Mouse (Mus musculus) hindbrain, embryonic 11.5 days (tissue): ENCODE data around the gene Csrp1. TPM values are rescaled to one million over a fixed set of nuclear protein-coding genes. Genes with fewer than 3 reads are reported as not detected.

Source experiments
- ATAC-seq: fragments of 200-750 bp; cut with Nextera tagmentation; 2 replicates; pipeline ENCODE4 v1.8.0; 2017; ENCODE audit warnings: mild to moderate bottlenecking, moderate TSS enrichment, moderate library complexity; ENCODE audit not compliant: low FRiP score
- DNase-seq: peaks from one replicate; pipeline ENCODE4 v3.0.0-alpha.2; 2015; ENCODE audit warnings: low spot score
- H3K27ac ChIP-seq: fragments of 300-500 bp; sonication (generic); 2 replicates; pipeline ENCODE4 v1.5.1; 2014; ENCODE audit warnings: mild to moderate bottlenecking, low read depth, low read length
- H3K27me3 ChIP-seq: fragments of 300-500 bp; sonication (generic); 2 replicates; pipeline ENCODE4 v1.6.1; 2014; ENCODE audit warnings: mild to moderate bottlenecking, low read length, moderate library complexity, mixed read lengths; ENCODE audit not compliant: control insufficient read depth, insufficient read depth
- H3K36me3 ChIP-seq: fragments of 300-500 bp; sonication (generic); 2 replicates; pipeline ENCODE4 v1.6.1; 2014; ENCODE audit warnings: mild to moderate bottlenecking, low read length, moderate library complexity, mixed read lengths; ENCODE audit not compliant: control insufficient read depth, insufficient read depth
- H3K4me1 ChIP-seq: fragments of 300-500 bp; sonication (generic); replicated peaks from 2 replicates; pipeline ENCODE4 v1.6.1; 2014; ENCODE audit warnings: low read length, mixed read lengths; ENCODE audit not compliant: control insufficient read depth, insufficient read depth
- H3K4me2 ChIP-seq: fragments of 300-500 bp; sonication (generic); replicated peaks from 2 replicates; pipeline ENCODE4 v1.6.1; 2014; ENCODE audit warnings: mild to moderate bottlenecking, low read depth, low read length
- H3K4me3 ChIP-seq: fragments of 300-500 bp; sonication (generic); 2 replicates; pipeline ENCODE4 v1.5.1; 2014; ENCODE audit warnings: low read depth, low read length
- H3K9ac ChIP-seq: fragments of 300-500 bp; sonication (generic); 2 replicates; pipeline ENCODE4 v1.6.1; 2014; ENCODE audit warnings: low read depth, low read length
- H3K9me3 ChIP-seq: fragments of 300-500 bp; sonication (generic); 2 replicates; pipeline ENCODE4 v1.6.1; 2016; ENCODE audit warnings: low read length; ENCODE audit not compliant: control insufficient read depth
- WGBS: fragments of 180-500 bp; shearing (Covaris S2); extraction: QIAGEN DNeasy Blood & Tissue Kit; methylation state at CpG from one replicate; pipeline ENCODE4 v1.1.7; 2014; 5-methylcytosine and 5-hydroxymethylcytosine counted together
- polyA plus RNA-seq: library from polyadenylated mRNA; unstranded; fragments of >200 nt; fragmentation: Nextera tagmentation; extraction: Ambion mirVana; gene quantifications from 2 replicates; pipeline ENCODE4 v1.2.1, GENCODE M21; 2014

Gene Csrp1
- polyA plus RNA-seq, 1 experiment from 2014 or later = 42.8 TPM

DNA sequence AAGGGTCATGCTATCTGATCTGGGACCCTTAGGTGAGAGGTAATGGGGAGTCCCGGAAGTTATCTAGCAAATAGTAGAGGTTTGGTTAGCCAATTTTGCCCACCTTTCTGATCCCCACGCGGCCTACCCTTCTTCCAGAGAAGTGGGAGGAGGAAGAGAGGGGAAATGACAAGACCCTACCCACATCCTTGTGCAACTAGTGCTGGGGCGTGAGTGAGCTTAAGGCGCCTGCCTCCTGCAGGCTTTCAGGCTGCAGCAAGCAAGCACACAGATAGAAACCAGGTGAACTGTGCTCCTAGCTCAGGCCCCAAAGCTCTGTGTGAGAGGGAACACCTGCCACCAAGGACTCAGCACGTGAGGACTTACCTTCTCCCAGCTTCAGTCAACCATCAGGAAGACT, 31.2 kb upstream of the Csrp1 start:
- Histone ChIP-seq H3K27ac (no peak overlapping the region), H3K36me3 (no peaks in the 10 kb centered on the region), H3K4me3 (peak overlapping the region; percentile 72), H3K4me2 (peak overlapping the region; percentile 98), H3K9me3 (no peaks in the 10 kb centered on the region), H3K4me1 (peaks cover 6% of the 10 kb centered on the region; the same call in 1 of the 2 replicates), H3K27me3 (peaks cover 29% of the 10 kb centered on the region), H3K9ac (peak overlapping the region; percentile 77)
- ATAC-seq = no peak; the same call in 1 of the 2 replicates
- WGBS = 5% methylated on average over 6 of the region's 6 CpGs
- DNase-seq = no peak

DNA sequence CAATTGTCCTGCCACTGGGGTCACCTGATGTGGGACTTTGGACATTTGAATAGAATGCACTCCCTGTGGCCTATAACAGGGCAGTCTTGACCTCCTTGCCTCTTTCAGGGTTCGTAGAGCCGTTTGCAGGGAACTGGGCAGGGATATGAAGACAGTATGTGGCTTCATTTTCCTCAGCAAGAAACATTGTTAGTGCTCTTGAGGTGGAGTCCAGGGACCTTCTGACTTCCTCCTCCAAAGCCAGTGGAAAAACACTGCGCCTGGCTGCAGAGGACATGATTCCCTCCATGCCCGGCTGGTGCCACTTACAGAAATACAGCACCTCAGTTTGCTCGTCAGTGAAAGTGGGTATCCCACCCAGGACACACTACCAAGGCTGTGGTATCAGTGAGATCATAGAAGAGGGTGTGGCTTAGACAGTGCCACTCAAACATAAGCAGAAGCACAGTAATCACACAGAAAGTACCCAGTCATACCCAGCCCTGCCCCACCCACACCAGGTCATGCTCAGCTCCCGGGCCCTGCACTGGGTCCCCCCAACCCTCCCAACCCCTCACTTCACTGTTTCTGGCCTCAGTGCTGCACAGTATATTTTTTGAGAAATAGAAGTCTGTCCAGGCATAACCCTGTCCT, 29.0 kb upstream of the Csrp1 start:
- Histone ChIP-seq H3K4me2 (no peak overlapping the region), H3K9ac (no peak overlapping the region), H3K27ac (no peak overlapping the region), H3K4me3 (no peak overlapping the region), H3K4me1 (peaks cover 6% of the 10 kb centered on the region; the same call in 1 of the 2 replicates), H3K27me3 (peaks cover 26% of the 10 kb centered on the region), H3K9me3 (no peaks in the 10 kb centered on the region), H3K36me3 (no peaks in the 10 kb centered on the region)
- no peak for ATAC-seq
- no peak for DNase-seq
- WGBS = 70% methylated on average over 6 of the region's 6 CpGs

DNA sequence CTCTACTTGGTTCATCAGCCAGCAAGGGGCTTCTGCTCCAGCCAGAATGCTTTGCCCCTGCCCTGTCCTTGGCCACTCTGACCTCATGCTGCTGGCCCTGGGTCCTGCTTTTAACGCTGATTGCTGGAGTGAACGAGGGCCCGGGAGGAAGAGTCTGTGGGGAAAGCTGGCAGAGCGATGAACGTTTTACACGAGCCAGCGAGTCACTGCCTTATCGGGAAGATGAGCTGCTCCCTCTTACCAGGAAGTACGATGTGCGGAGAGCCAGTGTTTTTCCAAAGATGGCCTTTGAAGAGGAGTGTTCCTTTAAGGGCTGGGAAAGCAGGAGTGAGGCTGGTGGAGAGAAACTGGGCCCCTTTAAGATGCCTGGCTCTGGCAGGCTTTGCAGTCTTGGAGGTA, 28.4 kb upstream of the Csrp1 start:
- no peak overlapping the region for H3K4me2 ChIP-seq
- H3K27me3 ChIP-seq = peaks cover 21% of the 10 kb centered on the region
- H3K36me3 ChIP-seq = no peaks in the 10 kb centered on the region
- 57% methylated on average over 10 of the region's 10 CpGs for WGBS
- no peak overlapping the region for H3K27ac ChIP-seq
- H3K9me3 ChIP-seq = no peaks in the 10 kb centered on the region
- peaks cover 4% of the 10 kb centered on the region; the same call in 1 of the 2 replicates for H3K4me1 ChIP-seq
- no peak overlapping the region for H3K4me3 ChIP-seq
- no peak overlapping the region for H3K9ac ChIP-seq
- ATAC-seq = no peak
- DNase-seq = no peak

DNA sequence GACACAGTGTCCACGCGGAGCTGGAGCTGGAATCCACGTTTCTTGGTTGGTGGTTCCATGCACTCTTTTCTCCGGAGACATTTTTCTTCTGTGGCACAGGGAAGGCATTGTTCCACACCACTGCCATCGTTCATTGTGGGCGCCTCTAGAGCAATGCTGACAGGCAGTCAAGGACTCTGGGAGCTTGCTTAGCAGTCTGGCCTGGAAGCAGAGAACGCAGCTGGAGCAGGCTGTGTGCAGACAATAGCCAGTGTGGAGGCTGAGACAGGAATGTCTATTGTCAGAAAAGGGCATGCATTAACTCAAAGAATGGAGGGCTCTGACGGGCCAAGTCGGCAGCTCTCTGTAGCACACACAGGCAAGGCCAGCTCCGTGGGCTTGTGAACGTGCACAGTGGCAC, 25.7 kb upstream of the Csrp1 start:
- WGBS = 67% methylated on average over 11 of the region's 11 CpGs
- H3K27ac ChIP-seq = no peak overlapping the region

DNA sequence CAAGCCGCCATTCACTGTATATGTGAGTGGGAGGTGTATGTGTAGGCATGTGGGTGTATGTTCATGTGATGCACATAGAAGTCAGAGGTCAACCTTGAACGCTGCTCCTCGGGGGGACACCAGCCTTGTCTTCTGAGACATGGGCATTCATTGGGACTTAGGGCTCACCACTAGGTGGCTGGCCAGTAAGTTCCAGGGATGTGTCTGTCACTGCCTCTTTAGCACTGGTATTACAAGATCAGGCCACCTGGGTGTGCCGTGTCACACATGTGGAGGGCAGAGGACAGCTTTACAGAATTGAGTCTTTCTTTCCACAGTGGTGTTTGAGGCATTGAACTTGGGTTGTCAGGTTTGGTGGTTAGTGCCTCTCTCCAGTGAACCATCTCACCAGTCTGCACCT, 22.4 kb upstream of the Csrp1 start:
- Histone ChIP-seq H3K27me3 (peaks cover 2% of the 10 kb centered on the region; the same call in 1 of the 2 replicates), H3K4me3 (no peak overlapping the region), H3K4me2 (no peak overlapping the region), H3K4me1 (peaks cover 4% of the 10 kb centered on the region; the same call in 1 of the 2 replicates), H3K27ac (no peak overlapping the region), H3K9me3 (no peaks in the 10 kb centered on the region), H3K36me3 (no peaks in the 10 kb centered on the region), H3K9ac (no peak overlapping the region)
- WGBS = 73% methylated on average over 4 of the region's 4 CpGs
- no peak for ATAC-seq
- no peak for DNase-seq

More for the DNA sequence above, 25.7 kb upstream of the Csrp1 start:
- H3K4me2 ChIP-seq = no peak overlapping the region
- peaks cover 10% of the 10 kb centered on the region for H3K27me3 ChIP-seq
- DNase-seq (no peak), ATAC-seq (no peak)
- peaks cover 4% of the 10 kb centered on the region; the same call in 1 of the 2 replicates for H3K4me1 ChIP-seq
- no peaks in the 10 kb centered on the region for H3K9me3 ChIP-seq
- no peak overlapping the region for H3K4me3 ChIP-seq
- no peaks in the 10 kb centered on the region for H3K36me3 ChIP-seq
- H3K9ac ChIP-seq = no peak overlapping the region

DNA sequence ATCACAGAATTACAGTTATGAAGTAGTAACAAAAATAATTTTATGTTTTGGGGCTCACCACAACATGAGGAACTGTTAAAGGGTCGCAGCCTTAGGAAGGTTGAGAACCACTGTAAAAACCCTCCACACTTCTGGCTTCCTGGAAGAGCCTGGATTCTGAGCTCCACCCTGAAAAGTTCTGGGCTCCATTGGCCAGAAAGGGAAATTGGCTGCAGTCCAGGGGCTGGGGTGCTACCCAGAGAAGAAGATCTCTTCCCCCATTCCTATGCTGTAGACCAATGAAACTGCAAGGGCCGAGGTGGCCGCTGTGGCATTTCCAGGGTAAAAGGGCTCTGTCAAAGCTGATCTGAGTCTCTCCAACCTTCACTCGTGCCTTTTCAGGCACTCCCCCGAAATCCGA, 21.8 kb upstream of the Csrp1 start:
- 27% methylated on average over 6 of the region's 6 CpGs for WGBS
- Histone ChIP-seq H3K36me3 (no peaks in the 10 kb centered on the region), H3K9ac (no peak overlapping the region), H3K27me3 (peaks cover 2% of the 10 kb centered on the region; the same call in 1 of the 2 replicates), H3K4me1 (peaks cover 4% of the 10 kb centered on the region; the same call in 1 of the 2 replicates), H3K27ac (0 out of 2 replicates have a peak overlapping the region, but pooled peaks have one; percentile 2), H3K4me3 (no peak overlapping the region), H3K4me2 (peak overlapping the region; percentile 45; the same call in 1 of the 2 replicates), H3K9me3 (no peaks in the 10 kb centered on the region)
- DNase-seq (no peak), ATAC-seq (peak; percentile 8; the same call in 1 of the 2 replicates)

DNA sequence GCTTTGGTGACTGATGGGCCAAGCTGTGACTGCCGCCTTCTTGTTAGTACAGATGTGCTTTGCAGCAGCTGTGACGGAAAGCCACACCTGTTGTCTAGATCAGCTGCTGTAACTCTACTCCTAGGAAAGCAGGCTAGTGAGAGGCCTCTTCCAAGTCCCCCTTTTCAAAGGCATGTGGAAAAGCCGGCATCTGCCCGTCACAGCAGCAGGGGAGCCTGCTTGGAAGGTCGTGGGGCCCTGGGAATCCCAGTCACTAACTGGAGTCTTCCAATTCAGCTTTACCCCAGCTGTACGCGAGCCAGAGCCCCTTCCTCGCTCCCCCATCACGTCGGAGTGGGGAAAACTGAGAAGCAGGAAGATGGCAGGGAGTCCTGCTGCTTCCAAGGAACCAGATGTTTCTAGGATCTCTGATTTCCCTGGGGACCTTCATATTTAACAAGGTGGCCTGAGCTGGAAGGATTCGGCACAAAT, 21.4 kb upstream of the Csrp1 start:
- 0 out of 2 replicates have a peak overlapping the region, but pooled peaks have one; percentile 2 for H3K27ac ChIP-seq
- WGBS = 5% methylated on average over 11 of the region's 11 CpGs

DNA sequence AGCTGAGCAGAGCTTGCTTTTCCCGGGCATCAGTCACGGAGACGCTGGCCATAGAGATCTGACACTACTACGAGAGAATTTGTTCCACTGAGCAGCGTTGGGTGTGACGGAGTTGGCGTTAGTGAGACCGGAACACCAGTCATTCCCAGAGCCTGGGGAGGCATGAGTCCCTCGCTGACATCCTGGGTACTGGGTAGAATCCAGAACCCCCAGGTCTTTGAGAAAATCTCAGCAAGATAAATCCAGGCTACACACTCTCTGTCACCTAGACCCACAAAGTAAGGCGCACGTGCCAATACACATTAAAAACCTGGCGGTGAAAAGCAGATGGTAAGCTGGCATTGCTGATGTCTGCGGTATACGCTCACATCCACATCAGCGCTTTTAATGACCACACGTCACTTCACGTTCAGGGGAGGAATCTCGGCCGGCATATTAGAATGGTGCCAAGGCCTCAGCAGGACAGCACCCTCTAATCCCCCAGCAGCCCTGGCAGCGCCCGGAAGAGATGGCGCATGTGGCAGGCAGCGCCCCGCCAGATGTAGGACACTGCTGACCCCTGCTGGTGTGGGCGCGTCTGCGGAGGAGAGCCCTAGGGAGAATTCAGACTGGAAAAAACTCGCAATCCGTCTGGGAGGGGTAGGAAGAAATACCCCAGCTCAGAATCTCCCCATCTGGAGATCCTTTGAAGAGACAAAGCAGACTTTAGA, 20.7 kb upstream of the Csrp1 start:
- Histone ChIP-seq H3K9me3 (no peaks in the 10 kb centered on the region), H3K9ac (no peak overlapping the region; the same call in 1 of the 2 replicates), H3K4me3 (peak overlapping the region; percentile 12; the same call in 1 of the 2 replicates), H3K36me3 (no peaks in the 10 kb centered on the region), H3K27me3 (peaks cover 2% of the 10 kb centered on the region; the same call in 1 of the 2 replicates), H3K4me1 (peaks cover 4% of the 10 kb centered on the region; the same call in 1 of the 2 replicates), H3K4me2 (peak overlapping the region; percentile 45), H3K27ac (no peak overlapping the region)
- 2% methylated on average over 29 of the region's 29 CpGs for WGBS
- DNase-seq (peak; percentile 84), ATAC-seq (peak; percentile 60)

More for the DNA sequence above, 21.4 kb upstream of the Csrp1 start:
- Histone ChIP-seq H3K36me3 (no peaks in the 10 kb centered on the region), H3K27me3 (peaks cover 2% of the 10 kb centered on the region; the same call in 1 of the 2 replicates), H3K9ac (no peak overlapping the region), H3K4me1 (peaks cover 4% of the 10 kb centered on the region; the same call in 1 of the 2 replicates), H3K4me2 (peak overlapping the region; percentile 45), H3K9me3 (no peaks in the 10 kb centered on the region), H3K4me3 (peak overlapping the region; percentile 12; the same call in 1 of the 2 replicates)
- peak; percentile 52 for DNase-seq
- ATAC-seq = peak; percentile 13; the same call in 1 of the 2 replicates
